Comparison of ENCODE assay signal across 10 mouse cellular contexts in genomic region chr2:164655858-164656257, GRCm38 (mm10). TPM values are rescaled to one million over a fixed set of nuclear protein-coding genes. Genes with fewer than 3 reads are reported as not detected.
DNase-seq lines count a peak whose midpoint lies in the region; ATAC-seq and TF ChIP-seq lines count a peak whose summit lies in the region.
"Had no signal": no experiment of that assay in that cellular context is flagged by ENCODE, and none has a peak within 500 bp of the region (broad histone marks: within the 10 kb centered on the region; RNA-seq: fewer than 3 reads in every experiment).

Gene Wfdc10 (plus strand): TSS chr2:164656046.

- 20% methylated on average over 11 of the region's 11 CpGs for WGBS in forebrain, postnatal 0 days
- WGBS in forebrain, embryonic 15.5 days: 20% methylated on average over 11 of the region's 11 CpGs
- 17% methylated on average over 11 of the region's 11 CpGs for WGBS in neural tube, embryonic 15.5 days

- peak; percentile 77 for TF ChIP-seq CTCF in forebrain, postnatal 0 days (IDR thresholded peaks at IDR 0.05; ENCODE audit: low read depth)

- H3K9me3 ChIP-seq in forebrain, postnatal 0 days (ENCODE audit: low read length): no peaks in the 10 kb centered on the region
- no peaks in the 10 kb centered on the region for H3K9me3 ChIP-seq in forebrain, embryonic 15.5 days
- no peaks in the 10 kb centered on the region for H3K9me3 ChIP-seq in neural tube, embryonic 15.5 days (replicated peaks)
- H3K9me3 ChIP-seq: hindbrain, embryonic 15.5 days had no signal

- no peaks in the 10 kb centered on the region for H3K36me3 ChIP-seq in forebrain, postnatal 0 days (ENCODE audit: insufficient read depth)
- no peaks in the 10 kb centered on the region for H3K36me3 ChIP-seq in forebrain, embryonic 15.5 days
- no peaks in the 10 kb centered on the region for H3K36me3 ChIP-seq in neural tube, embryonic 15.5 days
- H3K36me3 ChIP-seq: hindbrain, embryonic 15.5 days had no signal

- no peaks in the 10 kb centered on the region for H3K27me3 ChIP-seq in forebrain, postnatal 0 days (ENCODE audit: insufficient read depth, low read length)
- H3K27me3 ChIP-seq in forebrain, embryonic 15.5 days: no peaks in the 10 kb centered on the region
- H3K27me3 ChIP-seq in neural tube, embryonic 15.5 days (replicated peaks): no peaks in the 10 kb centered on the region
- H3K27me3 ChIP-seq: hindbrain, embryonic 15.5 days had no signal

- ATAC-seq in forebrain, postnatal 0 days: no peak
- no peak for ATAC-seq in forebrain, embryonic 15.5 days (replicated peaks)
- ATAC-seq in neural tube, embryonic 15.5 days (ENCODE audit: low FRiP score): no peak
- peak; percentile 95 for ATAC-seq in megakaryocyte progenitor cell, adult 5-6 weeks (replicated peaks; ENCODE audit: poor library complexity)

- no peak within 1 kb of the TSS for H3K9ac ChIP-seq in forebrain, postnatal 0 days
- H3K9ac ChIP-seq in forebrain, embryonic 15.5 days (replicated peaks): no peak within 1 kb of the TSS
- H3K9ac ChIP-seq in neural tube, embryonic 15.5 days (replicated peaks): no peak within 1 kb of the TSS
- H3K9ac ChIP-seq: hindbrain, embryonic 15.5 days had no signal

- H3K4me1 ChIP-seq in forebrain, postnatal 0 days (ENCODE audit: insufficient read depth): no peaks in the 10 kb centered on the region
- H3K4me1 ChIP-seq in forebrain, embryonic 15.5 days: no peaks in the 10 kb centered on the region
- no peaks in the 10 kb centered on the region for H3K4me1 ChIP-seq in neural tube, embryonic 15.5 days
- H3K4me1 ChIP-seq: hindbrain, embryonic 15.5 days had no signal

- no peak within 1 kb of the TSS for H3K4me3 ChIP-seq in forebrain, postnatal 0 days (ENCODE audit: low read depth, low read length)
- H3K4me3 ChIP-seq in forebrain, embryonic 15.5 days: no peak within 1 kb of the TSS
- no peak within 1 kb of the TSS for H3K4me3 ChIP-seq in neural tube, embryonic 15.5 days (replicated peaks)
- H3K4me3 ChIP-seq: hindbrain, embryonic 15.5 days had no signal

- H3K27ac ChIP-seq in forebrain, postnatal 0 days (ENCODE audit: low read depth, low read length): no peak within 1 kb of the TSS
- no peak within 1 kb of the TSS for H3K27ac ChIP-seq in forebrain, embryonic 15.5 days (replicated peaks)
- H3K27ac ChIP-seq in neural tube, embryonic 15.5 days (replicated peaks): no peak within 1 kb of the TSS
- H3K27ac ChIP-seq: hindbrain, embryonic 15.5 days had no signal

- DNase-seq in forebrain, postnatal 0 days: peak; percentile 42
- DNase-seq in neural tube, embryonic 10.5 days (ENCODE audit: extremely low spot score, low spot score): peak; percentile 56
- peak; percentile 32 to 64 for DNase-seq in cerebellum, postnatal 25 days
- peak; percentile 29 for DNase-seq in induced T-regulatory cell, adult 2 months (ENCODE audit: low read depth)
- peak; percentile 72 for DNase-seq in testis, postnatal 14 days (ENCODE audit: low spot score)

- H3K4me2 ChIP-seq in forebrain, postnatal 0 days (ENCODE audit: low read depth): no peak within 1 kb of the TSS
- no peak within 1 kb of the TSS for H3K4me2 ChIP-seq in forebrain, embryonic 15.5 days (replicated peaks)
- no peak within 1 kb of the TSS for H3K4me2 ChIP-seq in neural tube, embryonic 15.5 days
- H3K4me2 ChIP-seq: hindbrain, embryonic 15.5 days had no signal

RNA-seq across cellular contexts. Expression of gene Wfdc10, which starts in this region (rescaled TPM):
- not detected in 2 replicates for total RNA-seq in forebrain, postnatal 0 days (2014; rRNA removed)
- polyA plus RNA-seq in forebrain, postnatal 0 days (2015; fragmentation: Nextera tagmentation; extraction: Ambion mirVana): not detected in 2 replicates
- polyA plus RNA-seq in forebrain, embryonic 15.5 days (2015; fragmentation: Nextera tagmentation; extraction: Ambion mirVana): not detected in 2 replicates
- polyA plus RNA-seq in neural tube, embryonic 15.5 days (2015; fragmentation: Nextera tagmentation; extraction: Ambion mirVana): not detected in 2 replicates
- not detected in 2 replicates for total RNA-seq in megakaryocyte progenitor cell, adult 5-6 weeks (2015)
- total RNA-seq in megakaryocyte progenitor cell, adult 5-6 weeks (2017): not detected in 2 replicates
- polyA plus RNA-seq: hindbrain, embryonic 15.5 days; neural tube, embryonic 14.5 days had no signal

Comparison
In these comparisons a context has a peak if more than half of its experiments do, and no peak if none do; other contexts are left out.
1. Peak in DNase-seq in forebrain, postnatal 0 days; RNA of the gene not detected or under 1 TPM.
2. Peak in ATAC-seq in megakaryocyte progenitor cell, adult 5-6 weeks; RNA of the gene not detected or under 1 TPM.